Mouse (Mus musculus) brain, embryonic 14.5 days (tissue): ENCODE measurements at regions not wholly inside any gene's neighbourhood (a gene's known extent, or its start where the extent isn't known, plus 50 kb on each side); places are given as distances from the start of the nearest gene placed in this dataset.

ENCODE experiments used
- DNase-seq: peaks from one replicate; pipeline ENCODE4 v3.0.0-alpha.2; 2011; ENCODE audit warnings: low read depth
- CTCF ChIP-seq: fragments of 200-500 bp; IDR thresholded peaks from 2 replicates; pipeline ENCODE4 v1.5.1; 2012; ENCODE audit warnings: inconsistent platforms, mild to moderate bottlenecking, moderate library complexity, borderline replicate concordance; ENCODE audit not compliant: insufficient read depth, insufficient read length; ENCODE audit errors: extremely low read depth
- POLR2A ChIP-seq: fragments of 200-500 bp; IDR thresholded peaks from 2 replicates; pipeline ENCODE4 v1.6.1; 2012; ENCODE audit warnings: mild to moderate bottlenecking, inconsistent platforms, borderline replicate concordance; ENCODE audit not compliant: poor library complexity, insufficient read depth, insufficient read length, severe bottlenecking; ENCODE audit errors: extremely low read depth

GRCm38 (mm10) chr10:56856186-56856585, 479.1 kb downstream of the Gja1 start:
- no peak for DNase-seq
- TF ChIP-seq POLR2A (no peak), CTCF (no peak)

- no peak for DNase-seq
- TF ChIP-seq CTCF (no peak), POLR2A (no peak)
These were observed 502.6 kb downstream of the Gja1 start for GRCm38 (mm10) chr10:56879744-56880143.

GRCm38 (mm10) chr10:56880154-56880591, 503.0 kb downstream of the Gja1 start:
- peak; percentile 13 for DNase-seq
- no peak for TF ChIP-seq CTCF
- TF ChIP-seq POLR2A = no peak

GRCm38 (mm10) chr10:56884456-56885410, 507.6 kb downstream of the Gja1 start:
- peak; percentile 26 for DNase-seq
- no peak for TF ChIP-seq CTCF
- TF ChIP-seq POLR2A = no peak

GRCm38 (mm10) chr10:56891530-56891929, 514.4 kb downstream of the Gja1 start:
- DNase-seq = peak; percentile 33

GRCm38 (mm10) chr10:56892666-56893209, 515.6 kb downstream of the Gja1 start:
- DNase-seq = no peak

GRCm38 (mm10) chr10:56893210-56893705, 516.1 kb downstream of the Gja1 start:
- TF ChIP-seq CTCF (no peak), POLR2A (no peak)
- peak; percentile 91 for DNase-seq

More at GRCm38 (mm10) chr10:56892666-56893209, 515.6 kb downstream of the Gja1 start:
- TF ChIP-seq CTCF (no peak), POLR2A (no peak)

GRCm38 (mm10) chr10:56899640-56900274, 522.6 kb downstream of the Gja1 start:
- DNase-seq = peak; percentile 74
- no peak for TF ChIP-seq CTCF
- no peak for TF ChIP-seq POLR2A

- TF ChIP-seq CTCF = no peak
- no peak for TF ChIP-seq POLR2A
- no peak for DNase-seq
These were observed 523.8 kb downstream of the Gja1 start for GRCm38 (mm10) chr10:56900914-56901313.

- no peak for DNase-seq
- TF ChIP-seq POLR2A = no peak
- no peak for TF ChIP-seq CTCF
These were observed 535.6 kb downstream of the Gja1 start for GRCm38 (mm10) chr10:56912711-56913110.

- no peak for TF ChIP-seq POLR2A
- TF ChIP-seq CTCF = no peak
- DNase-seq = no peak
These were observed 537.0 kb downstream of the Gja1 start for GRCm38 (mm10) chr10:56914103-56914502.
